Mouse (Mus musculus) kidney, postnatal 4 days (tissue): ENCODE measurements around the gene Taf6l.
"Not testable (repeated sequence)": the region's sequence is repeated elsewhere in the genome, so short reads cannot be mapped to it uniquely, and the experiment has no call there.

Experiments used
- DNase-seq, 2 experiments: peaks; one replicate each; pipeline ENCODE4 v3.0.0; 2021; ENCODE audit warnings: mixed read lengths in 2 of 2

Gene Taf6l

GRCm38 (mm10) chr19:8735389-8736159 lies 50.6 kb downstream of the Taf6l start, which contains the start of gene Wdr74:
Gene Wdr74 (plus strand): TSS chr19:8735827.
- DNase-seq, result peak; percentile 96 to 97

- DNase-seq, result no peak
These were observed 51.9 kb downstream of the Taf6l start for GRCm38 (mm10) chr19:8734334-8734733.

GRCm38 (mm10) chr19:8728335-8729099 lies 57.7 kb downstream of the Taf6l start:
- not testable (repeated sequence) for DNase-seq

DNA sequence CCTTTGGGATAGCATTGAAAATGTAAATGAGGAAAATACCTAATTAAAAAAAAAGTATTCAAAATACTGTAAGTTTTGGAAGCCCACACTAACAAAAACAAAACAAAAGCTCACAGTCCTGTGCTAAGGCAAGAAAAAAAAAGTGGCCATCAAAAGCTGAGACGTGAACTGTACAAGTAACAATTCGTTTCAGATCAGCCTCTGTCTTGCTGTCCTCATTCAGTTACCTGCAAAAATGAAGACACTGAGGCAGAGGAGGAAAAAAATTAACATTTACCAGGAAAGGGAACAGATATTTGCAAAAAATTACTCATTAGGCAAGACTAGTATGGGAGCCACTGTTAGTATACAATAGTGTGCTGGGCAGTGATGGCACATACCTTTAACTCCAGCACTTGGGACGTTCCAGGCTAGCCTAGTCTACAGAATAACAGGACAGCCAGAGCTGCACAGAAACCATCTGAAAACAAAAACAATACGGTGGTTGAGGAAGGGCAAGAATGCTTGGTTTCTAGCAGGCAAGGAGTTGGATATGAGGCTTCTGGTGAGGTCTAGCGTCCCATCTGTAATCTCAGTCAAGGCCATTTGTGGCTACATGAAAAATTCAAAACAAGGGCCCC lies 58.6 kb downstream of the Taf6l start:
- no peak for DNase-seq

- DNase-seq, result no peak
These were observed 59.4 kb downstream of the Taf6l start for GRCm38 (mm10) chr19:8726609-8727390.

DNA sequence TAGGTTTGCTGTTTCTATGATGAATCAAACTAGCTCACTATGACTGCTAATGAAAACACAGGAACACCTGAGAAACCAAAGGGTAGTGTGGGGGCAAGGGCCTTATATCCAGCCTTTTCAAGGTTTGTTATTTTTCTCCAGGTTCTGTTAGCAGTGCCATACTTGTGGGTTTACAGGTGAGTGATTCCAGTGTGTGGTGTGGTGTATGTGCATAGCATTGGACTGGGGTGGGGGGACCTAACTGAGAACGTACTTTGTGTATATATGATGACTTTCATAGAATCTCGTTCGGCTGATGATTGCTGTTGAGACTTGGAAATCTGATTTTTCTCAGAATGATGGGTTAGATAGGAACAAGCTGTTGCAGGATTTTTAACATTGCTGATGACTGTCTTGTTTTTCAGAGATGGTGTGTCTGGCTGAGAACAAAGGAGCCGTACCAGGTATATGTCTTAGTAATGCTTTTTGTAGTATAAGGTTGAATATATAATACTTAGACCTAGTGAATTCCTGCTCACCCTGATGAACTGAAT lies 61.1 kb downstream of the Taf6l start:
- no peak for DNase-seq
